Mouse (Mus musculus) macrophage (primary cell): Measurements from ENCODE around the gene Ahnak2. TPM values are rescaled to one million over a fixed set of nuclear protein-coding genes. Genes with fewer than 3 reads are reported as not detected.

Experiments
- H3K27ac ChIP-seq: fragments of 350-480 bp; formaldehyde crosslinking; 2 replicates; pipeline ENCODE4 v1.9.0; 2021
- H3K36me3 ChIP-seq: fragments of 350-480 bp; formaldehyde crosslinking; 2 replicates; pipeline ENCODE4 v1.9.0; 2021; ENCODE audit errors: inconsistent target
- H3K4me3 ChIP-seq: fragments of 350-480 bp; formaldehyde crosslinking; 2 replicates; pipeline ENCODE4 v1.9.0; 2021; ENCODE audit errors: inconsistent target
- H3K79me2 ChIP-seq: fragments of 350-480 bp; formaldehyde crosslinking; 2 replicates; pipeline ENCODE4 v1.9.0; 2021; ENCODE audit errors: inconsistent target
- WGBS: methylation state at CpG from one replicate; pipeline ENCODE4 v1.1.7; 2026; ENCODE audit warnings: inconsistent platforms; ENCODE audit not compliant: missing documents; 5-methylcytosine and 5-hydroxymethylcytosine counted together
- polyA plus RNA-seq: library from polyadenylated mRNA; stranded (reverse); fragments of 250-400 nt; gene quantifications from 3 replicates; pipeline ENCODE4 v1.2.4, GENCODE M21; 2018; ENCODE audit warnings: inconsistent platforms

The Ahnak2 gene
- polyA plus RNA-seq, 1 experiment from 2014 or later = 78.3 TPM

DNA sequence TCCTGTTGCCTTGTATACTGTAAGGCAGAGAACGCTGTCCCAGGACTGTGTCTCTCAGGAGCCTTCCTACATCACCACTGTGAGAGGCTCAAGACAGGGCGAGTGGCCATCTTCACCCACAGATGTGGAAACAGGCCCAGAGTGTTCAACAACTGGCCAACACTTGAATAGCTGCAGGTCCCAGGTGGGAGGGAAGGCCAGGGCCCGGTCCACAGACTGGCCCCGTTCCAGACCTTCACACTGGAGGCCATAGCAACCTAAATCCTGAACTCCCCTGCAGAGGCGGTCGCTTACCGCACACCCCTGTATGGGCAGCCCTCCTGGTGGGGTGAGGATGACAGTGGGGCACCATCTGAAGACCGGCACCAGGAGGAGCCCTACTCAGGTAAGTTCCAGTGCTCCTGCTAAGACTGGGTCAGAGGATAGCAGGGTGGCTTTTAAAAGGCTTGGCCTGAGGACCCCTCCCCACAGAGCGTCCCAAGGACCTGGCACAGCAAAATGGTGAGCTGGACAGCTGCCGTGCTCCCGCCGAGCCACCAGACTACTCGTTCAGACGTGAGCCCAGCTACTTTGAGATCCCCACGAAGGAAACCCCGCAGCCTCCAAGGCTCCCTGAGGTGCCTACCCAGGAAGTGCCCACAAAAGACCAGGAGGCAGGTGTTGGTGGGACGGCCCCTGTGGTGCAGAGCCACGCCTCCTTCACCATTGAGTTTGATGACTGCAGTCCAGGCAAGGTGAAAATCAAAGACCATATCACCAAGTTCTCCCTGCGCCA, 67.4 kb downstream of the Ahnak2 start:
- H3K79me2 ChIP-seq = no peaks in the 10 kb centered on the region
- H3K27ac ChIP-seq = no peak overlapping the region
- H3K36me3 ChIP-seq = no peaks in the 10 kb centered on the region
- no peak overlapping the region for H3K4me3 ChIP-seq
- 94% methylated on average over 19 of the region's 19 CpGs for WGBS

DNA sequence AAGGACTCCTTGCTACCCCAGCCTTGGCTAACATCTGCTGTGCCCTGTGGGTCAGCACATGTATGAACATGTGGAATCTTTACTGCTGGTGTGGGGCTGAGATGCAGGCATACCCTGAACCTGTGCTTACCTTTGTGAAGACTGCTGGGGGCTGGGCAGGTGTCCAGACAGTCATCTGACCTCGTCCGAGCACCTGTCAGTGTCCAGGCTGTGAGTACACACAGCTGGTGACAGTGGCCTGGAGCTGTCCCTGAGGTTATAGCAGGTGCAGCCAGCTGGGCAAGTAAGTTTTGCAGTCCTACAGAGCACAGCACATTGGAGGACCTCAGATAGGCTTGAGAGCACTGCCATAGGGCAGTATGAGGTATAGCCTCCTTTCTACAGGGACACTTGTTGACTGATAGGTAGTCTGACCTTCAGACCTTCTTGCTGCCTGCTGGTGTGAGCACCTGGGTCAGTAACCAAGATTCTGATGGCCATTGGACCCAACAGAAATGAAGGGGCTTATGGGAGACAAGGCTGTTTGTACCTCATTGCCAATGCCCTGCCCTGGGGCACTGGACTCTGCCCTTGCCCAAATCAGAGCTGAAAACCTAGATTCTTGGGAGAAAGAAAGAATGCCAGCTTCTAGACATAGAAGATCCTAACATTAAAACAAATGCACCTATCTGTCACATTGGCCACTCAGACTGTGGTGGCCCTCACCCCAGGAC, 68.2 kb downstream of the Ahnak2 start:
- H3K27ac ChIP-seq = no peak overlapping the region
- no peaks in the 10 kb centered on the region for H3K36me3 ChIP-seq

DNA sequence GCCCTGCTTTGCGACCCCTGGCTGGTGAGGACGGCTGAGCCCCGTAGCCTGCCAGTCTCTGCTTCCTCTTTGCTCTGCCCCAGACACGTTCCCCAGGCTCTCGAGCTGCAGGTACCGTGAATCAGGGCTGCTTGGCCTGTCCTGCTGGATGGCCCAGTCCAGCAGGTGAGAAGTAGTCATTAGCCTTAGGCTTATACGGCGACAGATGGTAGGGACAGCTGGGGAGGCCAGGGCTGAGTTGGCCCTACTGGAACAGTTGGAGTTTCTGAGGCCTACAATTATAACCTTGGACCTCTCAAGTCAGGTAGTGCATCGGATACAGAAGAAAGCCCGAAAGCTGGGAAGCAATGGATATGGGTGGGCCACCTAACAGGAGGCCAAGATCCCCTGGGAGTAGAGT, 69.9 kb downstream of the Ahnak2 start:
- Histone ChIP-seq H3K36me3 (no peaks in the 10 kb centered on the region), H3K79me2 (no peaks in the 10 kb centered on the region), H3K4me3 (no peak overlapping the region), H3K27ac (no peak overlapping the region)
- WGBS = 86% methylated on average over 10 of the region's 10 CpGs

More for the DNA sequence above, 68.2 kb downstream of the Ahnak2 start:
- no peak overlapping the region for H3K4me3 ChIP-seq
- WGBS = 82% methylated on average over 2 of the region's 2 CpGs
- no peaks in the 10 kb centered on the region for H3K79me2 ChIP-seq

GRCm38 (mm10) chr12:112730808-112731207, 71.6 kb downstream of the Ahnak2 start:
- H3K27ac ChIP-seq = no peak overlapping the region
- no peaks in the 10 kb centered on the region for H3K36me3 ChIP-seq
- 93% methylated on average over 14 of the region's 14 CpGs for WGBS
- no peaks in the 10 kb centered on the region for H3K79me2 ChIP-seq
- H3K4me3 ChIP-seq = no peak overlapping the region

- 89% methylated on average over 8 of the region's 8 CpGs for WGBS
- H3K4me3 ChIP-seq = no peak overlapping the region
- no peaks in the 10 kb centered on the region for H3K79me2 ChIP-seq
- H3K27ac ChIP-seq = no peak overlapping the region
- H3K36me3 ChIP-seq = no peaks in the 10 kb centered on the region
These were observed 74.7 kb downstream of the Ahnak2 start for GRCm38 (mm10) chr12:112727801-112728200.

- Histone ChIP-seq H3K27ac (no peak overlapping the region), H3K4me3 (no peak overlapping the region), H3K79me2 (no peaks in the 10 kb centered on the region), H3K36me3 (no peaks in the 10 kb centered on the region)
- 82% methylated on average over 9 of the region's 11 CpGs for WGBS
These were observed 78.2 kb downstream of the Ahnak2 start for GRCm38 (mm10) chr12:112724077-112724805.

GRCm38 (mm10) chr12:112723445-112723844, 79.0 kb downstream of the Ahnak2 start:
- no peaks in the 10 kb centered on the region for H3K36me3 ChIP-seq
- no peak overlapping the region for H3K4me3 ChIP-seq
- WGBS = 92% methylated on average over 6 of the region's 6 CpGs
- no peaks in the 10 kb centered on the region for H3K79me2 ChIP-seq
- no peak overlapping the region for H3K27ac ChIP-seq

- H3K27ac ChIP-seq = no peak overlapping the region
- 25% methylated on average over 4 of the region's 5 CpGs for WGBS
- H3K79me2 ChIP-seq = no peaks in the 10 kb centered on the region
- no peaks in the 10 kb centered on the region for H3K36me3 ChIP-seq
- peak overlapping the region; percentile 20; the same call in 1 of the 2 replicates for H3K4me3 ChIP-seq
These were observed 79.5 kb downstream of the Ahnak2 start for GRCm38 (mm10) chr12:112723028-112723330.

GRCm38 (mm10) chr12:112722240-112723027, 80.0 kb downstream of the Ahnak2 start:
- Histone ChIP-seq H3K27ac (no peak overlapping the region), H3K79me2 (no peaks in the 10 kb centered on the region), H3K36me3 (no peaks in the 10 kb centered on the region), H3K4me3 (peak overlapping the region; percentile 20; the same call in 1 of the 2 replicates)
- WGBS = 2% methylated on average over 74 of the region's 75 CpGs

Other genes starting within 250 kb of the Ahnak2 start
- 6.8 to 20.9 TPM (median 9.4 TPM) in 3 replicates for gene Inf2, start 213.9 kb downstream of the Ahnak2 start, polyA plus RNA-seq
- gene Adssl1, start 182.6 kb downstream of the Ahnak2 start, polyA plus RNA-seq = 33.0 to 157 TPM (median 71.6 TPM) in 3 replicates
- gene Siva1, start 158.0 kb downstream of the Ahnak2 start, polyA plus RNA-seq = 5.6 to 43.8 TPM (median 19.5 TPM) in 3 replicates
- gene Akt1, start 127.8 kb downstream of the Ahnak2 start, polyA plus RNA-seq = 174 to 203 TPM (median 184 TPM) in 3 replicates
- gene Zbtb42, start 123.8 kb downstream of the Ahnak2 start, polyA plus RNA-seq = 3.2 to 4.7 TPM (median 3.5 TPM) in 3 replicates
- gene Cep170b, start 82.2 kb downstream of the Ahnak2 start, polyA plus RNA-seq = 3.1 to 9.1 TPM (median 4.7 TPM) in 3 replicates
- 131 to 514 TPM (median 230 TPM) in 3 replicates for gene Pld4, start 42.0 kb downstream of the Ahnak2 start, polyA plus RNA-seq
- 1.9 to 4.4 TPM (median 4.2 TPM) in 3 replicates for gene Clba1, start 6.3 kb upstream of the Ahnak2 start, polyA plus RNA-seq
- gene Cdca4, start 26.8 kb upstream of the Ahnak2 start, polyA plus RNA-seq = 10.7 to 17.8 TPM (median 14.2 TPM) in 3 replicates
- 1.7 to 5.8 TPM (median 2.0 TPM) in 3 replicates for gene Gpr132, start 65.6 kb upstream of the Ahnak2 start, polyA plus RNA-seq
- 0.14 to 0.42 TPM (median 0.26 TPM) in 3 replicates for gene Jag2, start 127.1 kb upstream of the Ahnak2 start, polyA plus RNA-seq
- gene Nudt14, start 139.5 kb upstream of the Ahnak2 start, polyA plus RNA-seq = 5.3 to 15.2 TPM (median 11.4 TPM) in 3 replicates
- 5.3 to 10.9 TPM (median 9.7 TPM) in 3 replicates for gene Btbd6, start 173.8 kb upstream of the Ahnak2 start, polyA plus RNA-seq
- 15.4 to 26.6 TPM (median 18.3 TPM) in 3 replicates for gene Brf1, start 198.0 kb upstream of the Ahnak2 start, polyA plus RNA-seq
- 42.2 to 56.7 TPM (median 54.3 TPM) in 3 replicates for gene Pacs2, start 211.9 kb upstream of the Ahnak2 start, polyA plus RNA-seq